Mouse (Mus musculus): ENCODE results near the gene Olfr911-ps1. TPM values are rescaled to one million over a fixed set of nuclear protein-coding genes. Genes with fewer than 3 reads are reported as not detected.

Olfr911-ps1 gene
- polyA plus RNA-seq (2015; fragmentation: Nextera tagmentation; extraction: Ambion mirVana), result not detected in 2 replicates

DNA sequence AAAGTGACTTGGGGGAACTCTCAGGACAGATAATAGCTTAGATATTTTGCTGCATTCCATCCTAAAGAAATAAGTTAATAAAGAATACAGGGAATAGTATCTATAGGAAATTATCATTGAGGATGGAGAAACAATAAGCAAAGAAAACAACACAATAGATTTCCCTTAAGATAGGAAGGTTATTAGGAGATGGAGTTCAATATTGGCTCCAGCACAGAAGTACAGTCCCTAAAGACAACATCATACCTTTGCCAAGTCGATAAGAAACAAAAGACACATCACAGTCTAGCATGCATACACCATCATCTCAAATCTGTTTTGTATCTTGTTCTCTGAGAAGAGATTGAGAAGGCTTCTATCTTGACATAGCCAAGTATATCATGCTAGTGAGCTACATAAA lies at the start of gene Olfr911-ps1:
Gene Olfr911-ps1 (plus strand): TSS at position 301 of the 400 bp plus-strand sequence.
- no peaks in the 10 kb centered on the region for H3K9me3 ChIP-seq
- no peaks in the 10 kb centered on the region for H3K27me3 ChIP-seq
- H3K27ac ChIP-seq, result no peak within 1 kb of the TSS
- no peak within 1 kb of the TSS for H3K4me2 ChIP-seq
- H3K36me3 ChIP-seq, result no peaks in the 10 kb centered on the region
- WGBS, result 71% methylated on average over 1 of the region's 1 CpGs
- no peak for ATAC-seq (ENCODE audit: borderline replicate concordance, extremely low read depth, low FRiP score, low TSS enrichment)
- no peak within 1 kb of the TSS for H3K4me3 ChIP-seq
- no peaks in the 10 kb centered on the region for H3K4me1 ChIP-seq
- H3K9ac ChIP-seq, result no peak within 1 kb of the TSS

DNA sequence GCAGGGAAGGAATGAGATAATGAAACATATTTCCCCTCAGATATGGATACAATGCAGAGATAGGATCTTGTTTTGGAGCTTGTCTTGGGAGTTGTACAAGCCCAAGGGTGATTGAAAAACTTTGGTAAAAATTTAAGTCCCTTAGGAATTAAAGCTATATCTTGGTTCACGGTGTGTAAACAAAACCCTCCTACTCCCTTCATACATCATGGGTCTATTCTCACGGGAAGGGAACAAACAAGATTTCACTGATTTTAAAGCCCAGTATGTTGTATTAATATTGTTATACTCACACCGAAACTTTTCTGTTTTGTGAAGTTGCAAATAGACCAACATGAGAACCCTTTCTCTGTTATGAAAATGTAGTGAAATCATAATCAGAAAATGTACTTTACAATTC lies 34.6 kb upstream of the Olfr911-ps1 start, which contains the start of gene Olfr906:
Gene Olfr906 (plus strand): TSS at position 301 of the 400 bp plus-strand sequence.
- no peak within 1 kb of the TSS for H3K27ac ChIP-seq
- no peak within 1 kb of the TSS for H3K4me2 ChIP-seq
- 71% methylated on average over 3 of the region's 3 CpGs for WGBS
- no peaks in the 10 kb centered on the region for H3K9me3 ChIP-seq
- H3K9ac ChIP-seq, result no peak within 1 kb of the TSS
- H3K4me3 ChIP-seq, result no peak within 1 kb of the TSS
- H3K4me1 ChIP-seq, result no peaks in the 10 kb centered on the region
- H3K27me3 ChIP-seq, result no peaks in the 10 kb centered on the region
- no peak for ATAC-seq (ENCODE audit: borderline replicate concordance, extremely low read depth, low FRiP score, low TSS enrichment)
- H3K36me3 ChIP-seq, result no peaks in the 10 kb centered on the region

DNA sequence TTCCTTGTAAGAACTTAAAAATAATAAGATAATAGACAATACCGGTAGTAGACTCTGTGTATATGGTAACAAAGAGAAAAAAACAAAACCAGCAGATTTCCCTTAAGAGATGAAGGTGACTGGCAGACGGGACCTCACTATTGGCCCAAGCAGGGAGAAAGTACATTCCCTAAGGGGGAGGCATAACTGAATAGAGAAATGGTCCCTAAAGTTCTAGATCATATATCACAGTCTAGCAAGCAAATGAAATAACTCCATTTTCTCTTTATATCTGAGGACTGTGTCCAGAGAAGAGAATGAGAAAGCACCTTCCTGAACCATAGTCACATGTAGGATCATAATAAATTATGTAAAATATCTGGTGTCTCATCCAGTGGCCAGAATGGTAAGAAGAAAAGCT lies 25.9 kb upstream of the Olfr911-ps1 start, which contains the start of gene Olfr907:
Gene Olfr907 (plus strand): TSS at position 301 of the 400 bp plus-strand sequence.
- Histone ChIP-seq H3K27me3 (no peaks in the 10 kb centered on the region), H3K9ac (no peak within 1 kb of the TSS), H3K4me3 (no peak within 1 kb of the TSS), H3K9me3 (no peaks in the 10 kb centered on the region), H3K4me2 (no peak within 1 kb of the TSS), H3K36me3 (no peaks in the 10 kb centered on the region), H3K27ac (no peak within 1 kb of the TSS), H3K4me1 (no peaks in the 10 kb centered on the region)
- ATAC-seq (ENCODE audit: borderline replicate concordance, extremely low read depth, low FRiP score, low TSS enrichment), result no peak
- WGBS, result 79% methylated on average over 2 of the region's 2 CpGs

DNA sequence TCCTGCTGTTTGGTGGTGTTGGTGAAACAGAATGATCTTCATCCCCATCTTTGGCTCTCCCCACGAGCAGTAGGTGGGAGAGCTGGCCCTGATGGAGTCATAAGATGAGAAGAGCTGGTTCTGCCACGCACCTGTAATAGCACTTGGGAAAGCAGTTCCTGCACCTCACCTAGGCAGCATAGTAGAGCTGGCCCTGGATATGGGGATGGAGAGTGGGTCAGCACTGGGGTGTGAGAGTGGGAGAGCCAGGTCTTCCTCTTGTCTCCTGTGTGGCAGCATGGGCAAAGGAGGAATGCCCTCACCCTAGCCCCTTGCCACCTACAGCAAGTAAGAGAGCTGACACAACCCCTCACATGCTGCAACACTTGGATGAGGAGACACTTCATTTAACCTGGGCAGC lies 9.0 kb upstream of the Olfr911-ps1 start:
- H3K4me3 ChIP-seq, result no peak overlapping the region
- H3K27me3 ChIP-seq, result no peaks in the 10 kb centered on the region
- no peak for ATAC-seq (ENCODE audit: borderline replicate concordance, extremely low read depth, low FRiP score, low TSS enrichment)
- no peaks in the 10 kb centered on the region for H3K9me3 ChIP-seq
- 40% methylated on average over 2 of the region's 2 CpGs for WGBS
- H3K9ac ChIP-seq, result no peak overlapping the region
- H3K4me1 ChIP-seq, result no peaks in the 10 kb centered on the region
- H3K36me3 ChIP-seq, result no peaks in the 10 kb centered on the region
- no peak overlapping the region for H3K27ac ChIP-seq
- H3K4me2 ChIP-seq, result no peak overlapping the region

DNA sequence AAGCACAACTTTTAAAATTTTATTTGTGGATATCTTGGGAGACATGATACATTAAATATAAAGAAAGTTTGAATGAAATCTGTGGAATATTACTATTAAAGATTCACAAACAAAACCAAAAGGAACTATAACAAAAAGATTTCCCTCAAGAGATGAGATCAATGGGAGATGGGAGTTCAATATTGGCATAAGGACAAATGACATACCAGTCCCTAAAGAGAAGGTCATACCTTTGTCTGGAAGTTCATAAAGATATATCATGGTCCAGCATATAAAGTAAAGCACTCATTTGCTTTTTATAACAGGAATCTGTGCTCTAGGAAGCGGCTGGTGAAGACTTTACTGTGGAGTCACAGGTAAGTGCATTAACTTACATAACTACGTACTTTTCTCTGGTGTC lies 16.2 kb downstream of the Olfr911-ps1 start, which contains the start of gene Olfr910:
Gene Olfr910 (plus strand): TSS at position 301 of the 400 bp plus-strand sequence.
- Histone ChIP-seq H3K27me3 (no peaks in the 10 kb centered on the region), H3K4me3 (no peak within 1 kb of the TSS), H3K4me2 (no peak within 1 kb of the TSS), H3K4me1 (no peaks in the 10 kb centered on the region), H3K9me3 (no peaks in the 10 kb centered on the region), H3K36me3 (no peaks in the 10 kb centered on the region), H3K9ac (no peak within 1 kb of the TSS), H3K27ac (no peak within 1 kb of the TSS)
- no peak for ATAC-seq (ENCODE audit: borderline replicate concordance, extremely low read depth, low FRiP score, low TSS enrichment)
- WGBS, result 88% methylated on average over 2 of the region's 2 CpGs

Other genes starting within 250 kb of the Olfr911-ps1 start
- not detected in 2 replicates for gene Olfr896-ps1, start 230.5 kb upstream of the Olfr911-ps1 start, polyA plus RNA-seq (2015; fragmentation: Nextera tagmentation; extraction: Ambion mirVana)
- gene Olfr25, start 192.5 kb upstream of the Olfr911-ps1 start, polyA plus RNA-seq (2015; fragmentation: Nextera tagmentation; extraction: Ambion mirVana), result not detected in 2 replicates
- not detected in 2 replicates for gene Olfr898, start 173.2 kb upstream of the Olfr911-ps1 start, polyA plus RNA-seq (2015; fragmentation: Nextera tagmentation; extraction: Ambion mirVana)
- gene Olfr250, start 154.7 kb upstream of the Olfr911-ps1 start, polyA plus RNA-seq (2015; fragmentation: Nextera tagmentation; extraction: Ambion mirVana), result not detected in 2 replicates
- gene Olfr251, start 144.5 kb upstream of the Olfr911-ps1 start, polyA plus RNA-seq (2015; fragmentation: Nextera tagmentation; extraction: Ambion mirVana), result not detected in 2 replicates
- gene Olfr147, start 119.9 kb upstream of the Olfr911-ps1 start, polyA plus RNA-seq (2015; fragmentation: Nextera tagmentation; extraction: Ambion mirVana), result not detected in 2 replicates
- not detected in 2 replicates for gene Olfr901, start 92.1 kb upstream of the Olfr911-ps1 start, polyA plus RNA-seq (2015; fragmentation: Nextera tagmentation; extraction: Ambion mirVana)
- not detected in 2 replicates for gene Olfr902, start 73.9 kb upstream of the Olfr911-ps1 start, polyA plus RNA-seq (2015; fragmentation: Nextera tagmentation; extraction: Ambion mirVana)
- gene Olfr904, start 58.4 kb upstream of the Olfr911-ps1 start, polyA plus RNA-seq (2015; fragmentation: Nextera tagmentation; extraction: Ambion mirVana), result not detected in 2 replicates
- gene Olfr905, start 50.5 kb upstream of the Olfr911-ps1 start, polyA plus RNA-seq (2015; fragmentation: Nextera tagmentation; extraction: Ambion mirVana), result not detected in 2 replicates
- gene Olfr906, start 34.5 kb upstream of the Olfr911-ps1 start, polyA plus RNA-seq (2015; fragmentation: Nextera tagmentation; extraction: Ambion mirVana), result not detected in 2 replicates
- not detected in 2 replicates for gene Olfr907, start 25.8 kb upstream of the Olfr911-ps1 start, polyA plus RNA-seq (2015; fragmentation: Nextera tagmentation; extraction: Ambion mirVana)
- gene Olfr910, start 16.3 kb downstream of the Olfr911-ps1 start, polyA plus RNA-seq (2015; fragmentation: Nextera tagmentation; extraction: Ambion mirVana), result not detected in 2 replicates
- gene Olfr912, start 58.6 kb downstream of the Olfr911-ps1 start, polyA plus RNA-seq (2015; fragmentation: Nextera tagmentation; extraction: Ambion mirVana), result not detected in 2 replicates
- not detected in 2 replicates for gene Olfr913, start 71.2 kb downstream of the Olfr911-ps1 start, polyA plus RNA-seq (2015; fragmentation: Nextera tagmentation; extraction: Ambion mirVana)
- not detected in 2 replicates for gene Olfr914, start 83.5 kb downstream of the Olfr911-ps1 start, polyA plus RNA-seq (2015; fragmentation: Nextera tagmentation; extraction: Ambion mirVana)
- gene Olfr916, start 138.3 kb downstream of the Olfr911-ps1 start, polyA plus RNA-seq (2015; fragmentation: Nextera tagmentation; extraction: Ambion mirVana), result not detected in 2 replicates
- not detected in 2 replicates for gene Olfr917, start 144.3 kb downstream of the Olfr911-ps1 start, polyA plus RNA-seq (2015; fragmentation: Nextera tagmentation; extraction: Ambion mirVana)
- gene Olfr918, start 153.0 kb downstream of the Olfr911-ps1 start, polyA plus RNA-seq (2015; fragmentation: Nextera tagmentation; extraction: Ambion mirVana), result not detected in 2 replicates
- gene Olfr919, start 182.1 kb downstream of the Olfr911-ps1 start, polyA plus RNA-seq (2015; fragmentation: Nextera tagmentation; extraction: Ambion mirVana), result not detected in 2 replicates
- 16.3 and 20.7 TPM in 2 replicates for gene Vwa5a, start 196.7 kb downstream of the Olfr911-ps1 start, polyA plus RNA-seq (2015; fragmentation: Nextera tagmentation; extraction: Ambion mirVana)
- 0.02 and 0.03 TPM in 2 replicates for gene Olfr920, start 230.7 kb downstream of the Olfr911-ps1 start, polyA plus RNA-seq (2015; fragmentation: Nextera tagmentation; extraction: Ambion mirVana)

All from lung, embryonic 15.5 days (tissue).